Mouse (Mus musculus): ENCODE results near the gene Map3k14. TPM values are rescaled to one million over a fixed set of nuclear protein-coding genes. Genes with fewer than 3 reads are reported as not detected.
"Not testable (repeated sequence)": the region's sequence is repeated elsewhere in the genome, so short reads cannot be mapped to it uniquely, and the experiment has no call there.

The Map3k14 gene
- total and polyA plus RNA-seq, 3 experiments: 0.39 to 0.99 TPM; not detected in 1

- peak; percentile 41 for DNase-seq (ENCODE audit: low read depth, low spot score)
- peaks cover 0 to 12% of the 10 kb centered on the region in 2 experiments; a peak in 2 of 4 replicates for H3K4me1 ChIP-seq (ENCODE audit: control insufficient read depth in 1 of 2, insufficient read depth in 2 of 2, low read length in 2 of 2)
- H3K79me2 ChIP-seq (ENCODE audit: control insufficient read depth, insufficient read depth, low read length, poor library complexity): no peaks in the 10 kb centered on the region
- no peak overlapping the region for H3K4me3 ChIP-seq (ENCODE audit: control insufficient read depth in 1 of 2, insufficient read depth in 1 of 2, low read depth in 2 of 2, low read length in 2 of 2)
- peaks cover 0 to 7% of the 10 kb centered on the region in 2 experiments; a peak in 2 of 4 replicates for H3K36me3 ChIP-seq (ENCODE audit: control insufficient read depth in 1 of 2, insufficient read depth in 2 of 2, low read length in 2 of 2)
- no peak overlapping the region for H3K9ac ChIP-seq (ENCODE audit: control insufficient read depth, low read depth, low read length, poor library complexity, severe bottlenecking)
- TF ChIP-seq TBP (IDR thresholded peaks at IDR 0.05; ENCODE audit: low read depth, low read length) (no peak), ETS1 (IDR thresholded peaks at IDR 0.05; ENCODE audit: low read depth, low read length) (no peak), CHD2 (IDR thresholded peaks at IDR 0.05; ENCODE audit: low read length) (no peak), MAFK (IDR thresholded peaks at IDR 0.05; ENCODE audit: borderline replicate concordance, low read depth, low read length) (no peak)
- peaks cover 15 to 26% of the 10 kb centered on the region in 2 experiments for H3K27me3 ChIP-seq (ENCODE audit: control insufficient read depth in 1 of 2, insufficient read depth in 2 of 2, low read length in 2 of 2)
- no peak overlapping the region for H3K27ac ChIP-seq (ENCODE audit: control insufficient read depth, low read depth, low read length)
- H3K9me3 ChIP-seq (replicated peaks; ENCODE audit: insufficient read depth, low read length): no peaks in the 10 kb centered on the region
These were observed 25.0 kb upstream of the Map3k14 start for GRCm38 (mm10) chr11:103292152-103292889.

- Histone ChIP-seq H3K27me3 (ENCODE audit: control insufficient read depth in 1 of 2, insufficient read depth in 2 of 2, low read length in 2 of 2) (peaks cover 14 to 26% of the 10 kb centered on the region in 2 experiments), H3K4me1 (ENCODE audit: control insufficient read depth in 1 of 2, insufficient read depth in 2 of 2, low read length in 2 of 2) (peaks cover 0 to 12% of the 10 kb centered on the region in 2 experiments; a peak in 2 of 4 replicates)
- not testable (repeated sequence) for DNase-seq (ENCODE audit: low read depth, low spot score); H3K9ac ChIP-seq (ENCODE audit: control insufficient read depth, low read depth, low read length, poor library complexity, severe bottlenecking); H3K4me3 ChIP-seq (ENCODE audit: control insufficient read depth in 1 of 2, insufficient read depth in 1 of 2, low read depth in 2 of 2, low read length in 2 of 2); H3K36me3 ChIP-seq (ENCODE audit: control insufficient read depth in 1 of 2, insufficient read depth in 2 of 2, low read length in 2 of 2); H3K9me3 ChIP-seq (replicated peaks; ENCODE audit: insufficient read depth, low read length); H3K79me2 ChIP-seq (ENCODE audit: control insufficient read depth, insufficient read depth, low read length, poor library complexity); H3K27ac ChIP-seq (ENCODE audit: control insufficient read depth, low read depth, low read length)
These were observed 23.6 kb upstream of the Map3k14 start for GRCm38 (mm10) chr11:103290841-103291240.

- no peaks in the 10 kb centered on the region for H3K9me3 ChIP-seq (replicated peaks; ENCODE audit: insufficient read depth, low read length)
- peaks cover 0 to 7% of the 10 kb centered on the region in 2 experiments; a peak in 2 of 4 replicates for H3K36me3 ChIP-seq (ENCODE audit: control insufficient read depth in 1 of 2, insufficient read depth in 2 of 2, low read length in 2 of 2)
- H3K9ac ChIP-seq (ENCODE audit: control insufficient read depth, low read depth, low read length, poor library complexity, severe bottlenecking): no peak overlapping the region
- H3K27ac ChIP-seq (ENCODE audit: control insufficient read depth, low read depth, low read length): no peak overlapping the region
- no peak overlapping the region for H3K4me3 ChIP-seq (ENCODE audit: control insufficient read depth in 1 of 2, insufficient read depth in 1 of 2, low read depth in 2 of 2, low read length in 2 of 2)
- DNase-seq (ENCODE audit: low read depth, low spot score): no peak
- H3K79me2 ChIP-seq (ENCODE audit: control insufficient read depth, insufficient read depth, low read length, poor library complexity): no peaks in the 10 kb centered on the region
- peaks cover 0 to 12% of the 10 kb centered on the region in 2 experiments; a peak in 2 of 4 replicates for H3K4me1 ChIP-seq (ENCODE audit: control insufficient read depth in 1 of 2, insufficient read depth in 2 of 2, low read length in 2 of 2)
- TF ChIP-seq USF2 (IDR thresholded peaks at IDR 0.05; ENCODE audit: borderline replicate concordance in 1 of 2, insufficient read depth in 1 of 2, low read depth in 1 of 2, low read length in 2 of 2) (no peak), POLR2AphosphoS2 (IDR thresholded peaks at IDR 0.05; ENCODE audit: low read length) (no peak), POLR2AphosphoS5 (IDR thresholded peaks at IDR 0.05; ENCODE audit: borderline replicate concordance, low read depth, low read length) (no peak), GABPA (IDR thresholded peaks at IDR 0.05; ENCODE audit: low read depth, low read length) (no peak), ZC3H11A (IDR thresholded peaks at IDR 0.05; ENCODE audit: low read depth, low read length) (no peak), RCOR1 (IDR thresholded peaks at IDR 0.05; ENCODE audit: low read depth, low read length) (no peak), TCF12 (IDR thresholded peaks at IDR 0.05; ENCODE audit: low read depth, low read length) (no peak), JUND (IDR thresholded peaks at IDR 0.05; ENCODE audit: low read depth, low read length) (no peak), CTCF (IDR thresholded peaks at IDR 0.05 in 2 of 3, conservative IDR thresholded peaks at IDR 0.05 in 1 of 3; ENCODE audit: control insufficient read depth in 1 of 3, insufficient read depth in 1 of 3, low read depth in 2 of 3, low read length in 3 of 3, poor library complexity in 1 of 3, severe bottlenecking in 1 of 3) (no peak)
- H3K27me3 ChIP-seq (ENCODE audit: control insufficient read depth in 1 of 2, insufficient read depth in 2 of 2, low read length in 2 of 2): peaks cover 10 to 19% of the 10 kb centered on the region in 2 experiments
These were observed 21.2 kb upstream of the Map3k14 start for GRCm38 (mm10) chr11:103288291-103288963.

Measured in MEL (cell line).